Mouse (Mus musculus): ENCODE data around the gene Vil1. TPM values are rescaled to one million over a fixed set of nuclear protein-coding genes. Genes with fewer than 3 reads are reported as not detected.
A peak's percentile ranks its signal among the peaks of the same experiment; 100 is the strongest.

The Vil1 gene
- polyA plus RNA-seq (2017; shearing (Covaris generic)): under 1 TPM; 0.23 to 0.33 TPM

DNA sequence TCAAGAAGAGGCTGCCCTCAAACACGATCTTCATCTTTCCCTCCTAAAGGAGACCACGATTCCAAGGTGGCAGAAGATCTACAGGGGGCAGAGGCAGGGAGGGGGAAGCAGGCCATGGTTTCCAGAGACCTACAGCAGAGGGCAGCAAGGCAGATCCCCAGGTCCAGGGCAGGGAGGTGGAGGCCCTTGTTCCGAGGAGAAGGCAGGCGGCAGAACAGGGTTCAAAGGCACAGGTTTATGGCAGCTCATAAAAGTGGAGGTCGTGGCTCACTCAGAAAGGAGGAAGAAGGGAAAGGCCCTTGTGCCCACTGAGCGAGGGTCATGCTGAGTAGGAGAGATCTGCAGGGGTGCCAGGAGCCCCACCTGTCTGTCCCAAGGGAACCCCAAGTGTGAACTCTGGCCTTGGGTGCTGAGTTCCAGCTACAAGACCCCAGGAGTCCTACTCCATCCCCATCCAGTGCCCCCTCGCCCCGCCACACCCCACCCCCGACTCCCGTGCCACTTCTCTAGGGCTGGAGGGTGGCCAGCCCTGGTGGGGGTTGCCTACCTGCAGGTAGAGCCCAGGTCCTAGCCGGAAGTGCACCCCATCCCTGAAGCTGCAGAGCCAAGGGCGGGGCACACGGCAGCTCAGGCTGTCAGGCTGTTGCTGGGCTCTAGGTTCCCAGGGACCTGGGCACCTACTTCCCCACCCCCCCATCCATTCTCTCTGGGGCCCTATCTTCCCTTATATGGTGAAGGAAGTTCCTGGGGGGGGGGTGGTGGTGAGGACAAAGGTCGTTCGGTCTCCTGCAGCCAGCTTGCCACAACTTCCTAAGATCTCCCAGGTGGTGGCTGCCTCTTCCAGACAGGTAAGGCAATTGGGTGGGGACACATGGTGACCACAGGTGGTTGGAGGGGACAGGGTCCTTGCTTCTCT is at the start of gene Vil1:
Vil1 (plus strand) TSS at position 788 of the 916 bp plus-strand sequence.
- ATAC-seq: no peak

- peak; percentile 53 for ATAC-seq
Measured at GRCm38 (mm10) chr1:74359952-74360517, 49.1 kb upstream of the Vil1 start.

- peak; percentile 78 for ATAC-seq
Measured at GRCm38 (mm10) chr1:74361812-74362211, 47.4 kb upstream of the Vil1 start, which contains the start of gene Catip. Catip (plus strand) TSS chr1:74362108.

- ATAC-seq: no peak
Measured at GRCm38 (mm10) chr1:74362325-74363229, 46.6 kb upstream of the Vil1 start.

DNA sequence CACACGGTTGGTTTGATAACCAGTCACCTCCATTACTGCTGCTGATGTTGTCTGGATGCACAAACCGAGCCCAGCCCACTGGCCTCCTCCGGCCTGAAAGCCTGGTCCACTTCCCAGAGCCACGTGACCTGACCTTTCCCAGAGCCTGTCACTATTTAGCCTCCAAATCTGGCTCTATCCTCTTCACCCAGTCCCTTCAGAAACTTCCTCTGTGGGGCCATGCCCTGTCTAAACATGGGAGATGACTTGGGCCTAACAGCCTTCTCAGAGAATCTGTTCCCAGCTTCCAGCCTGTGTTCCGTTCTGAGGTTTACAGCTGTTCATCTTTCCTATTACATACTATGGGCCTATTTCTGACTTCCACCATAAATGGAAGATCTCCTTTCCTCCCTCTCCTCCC is 45.7 kb upstream of the Vil1 start:
- ATAC-seq: no peak

GRCm38 (mm10) chr1:74364270-74364669 is 44.9 kb upstream of the Vil1 start:
- ATAC-seq: no peak

- ATAC-seq: no peak
Measured at GRCm38 (mm10) chr1:74367886-74368645, 41.1 kb upstream of the Vil1 start.

DNA sequence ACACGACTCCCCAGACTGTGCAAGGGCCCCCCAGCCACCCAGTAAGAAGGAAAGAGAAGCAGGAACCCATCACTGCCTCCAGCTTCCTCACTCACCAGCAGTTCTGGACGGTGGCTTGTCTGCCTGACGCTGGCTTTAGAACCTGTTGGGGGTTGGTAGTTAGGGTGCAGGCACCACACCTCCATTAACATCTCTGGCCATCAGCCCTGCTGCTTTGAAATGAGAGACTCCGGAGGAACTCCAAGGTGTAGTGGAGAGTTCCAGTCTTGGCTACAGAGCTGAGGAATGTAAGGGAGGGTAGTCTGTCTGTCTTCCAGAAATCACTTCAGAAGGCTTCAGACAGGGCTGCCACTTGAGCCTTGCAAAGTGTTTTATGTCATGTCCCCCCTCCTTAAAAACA is 39.1 kb upstream of the Vil1 start:
- no peak for ATAC-seq

DNA sequence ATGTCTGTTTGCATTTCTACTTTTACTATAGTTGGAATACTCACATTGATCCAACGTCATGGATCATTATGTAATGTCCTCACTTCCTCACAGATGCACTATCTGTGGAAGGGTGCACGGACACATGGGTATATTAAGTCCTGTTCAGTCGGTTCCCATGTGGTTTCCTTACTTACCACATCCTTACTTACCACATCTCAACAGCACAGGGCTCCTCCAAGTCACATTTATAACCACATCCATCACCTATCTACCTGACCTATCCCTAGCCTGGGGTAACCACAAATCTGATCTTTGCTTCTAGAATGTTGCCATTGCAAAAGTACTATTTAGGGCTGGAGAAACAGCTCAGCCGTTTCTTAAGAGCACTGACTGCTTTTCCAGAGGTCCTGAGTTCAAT is 35.8 kb upstream of the Vil1 start:
- ATAC-seq: no peak

DNA sequence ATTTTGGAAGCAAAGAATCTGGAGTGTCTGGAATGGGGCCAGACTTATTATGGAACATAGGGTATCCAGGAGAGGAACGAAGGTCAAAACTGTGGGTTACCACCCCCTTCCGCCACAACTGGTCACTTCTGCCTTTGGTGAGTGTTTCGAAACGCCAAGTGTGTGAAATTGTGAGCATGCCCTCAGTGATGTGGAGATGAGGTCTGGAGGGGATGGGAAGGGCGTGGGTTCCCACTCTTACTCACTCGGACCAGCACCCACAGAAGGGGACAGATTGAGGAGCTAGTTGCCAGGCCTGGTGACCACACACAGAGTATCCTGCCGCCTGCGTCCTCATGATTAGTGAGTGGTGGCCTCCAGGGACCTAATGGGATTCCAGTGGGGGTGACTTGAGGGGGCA is 34.2 kb upstream of the Vil1 start, which contains the start of gene Slc11a1:
Slc11a1 (plus strand) TSS at position 216 of the 400 bp plus-strand sequence.
- ATAC-seq: no peak

- no peak for ATAC-seq
Measured at GRCm38 (mm10) chr1:74375561-74375960, 33.6 kb upstream of the Vil1 start.

GRCm38 (mm10) chr1:74376396-74376795 is 32.8 kb upstream of the Vil1 start:
- ATAC-seq: no peak

DNA sequence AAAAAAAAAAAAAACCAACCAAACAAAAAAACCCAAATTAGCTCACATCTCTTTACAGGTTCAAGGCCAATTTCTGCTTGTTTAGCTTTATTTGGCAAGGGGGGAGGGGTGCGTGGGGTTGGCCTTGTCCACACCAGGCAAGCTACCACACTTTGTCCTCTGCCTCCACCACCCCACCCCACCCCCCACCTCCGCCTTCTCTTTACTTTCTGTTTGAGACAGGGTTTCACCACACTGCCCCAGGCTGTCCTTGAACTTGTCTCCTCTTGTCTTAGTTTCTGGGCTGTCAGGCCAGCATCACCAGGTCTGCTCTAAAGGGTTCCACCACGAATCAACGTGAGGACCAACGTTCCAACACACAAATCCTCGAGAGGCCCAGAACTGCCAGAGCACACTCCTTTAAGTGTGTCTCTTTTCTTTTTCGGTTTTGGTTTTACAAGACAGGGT is 30.1 kb upstream of the Vil1 start:
- peak; percentile 23 for ATAC-seq

GRCm38 (mm10) chr1:74380484-74380883 is 28.7 kb upstream of the Vil1 start:
- ATAC-seq: no peak

GRCm38 (mm10) chr1:74381588-74382021 is 27.6 kb upstream of the Vil1 start:
- peak; percentile 19 for ATAC-seq

GRCm38 (mm10) chr1:74383385-74383784 is 25.8 kb upstream of the Vil1 start:
- ATAC-seq: no peak

DNA sequence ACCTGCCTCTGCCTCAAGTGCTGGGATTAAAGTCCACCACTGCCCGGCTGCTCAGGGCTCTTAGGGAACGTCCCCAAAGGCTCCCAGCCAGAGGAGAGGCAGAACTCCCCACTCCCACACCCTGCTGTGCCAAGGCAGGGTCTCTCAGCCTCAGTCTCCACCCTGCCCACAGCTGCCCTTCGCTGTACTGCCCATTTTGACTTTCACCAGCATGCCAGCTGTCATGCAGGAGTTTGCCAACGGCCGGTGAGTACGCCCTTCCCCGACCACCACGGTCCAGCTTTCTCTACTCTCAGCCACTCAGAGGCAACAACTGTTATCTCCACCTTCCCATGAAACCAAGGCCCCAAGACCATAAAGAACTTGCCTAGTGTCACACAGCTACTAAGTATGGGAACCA is 24.7 kb upstream of the Vil1 start:
- no peak for ATAC-seq

DNA sequence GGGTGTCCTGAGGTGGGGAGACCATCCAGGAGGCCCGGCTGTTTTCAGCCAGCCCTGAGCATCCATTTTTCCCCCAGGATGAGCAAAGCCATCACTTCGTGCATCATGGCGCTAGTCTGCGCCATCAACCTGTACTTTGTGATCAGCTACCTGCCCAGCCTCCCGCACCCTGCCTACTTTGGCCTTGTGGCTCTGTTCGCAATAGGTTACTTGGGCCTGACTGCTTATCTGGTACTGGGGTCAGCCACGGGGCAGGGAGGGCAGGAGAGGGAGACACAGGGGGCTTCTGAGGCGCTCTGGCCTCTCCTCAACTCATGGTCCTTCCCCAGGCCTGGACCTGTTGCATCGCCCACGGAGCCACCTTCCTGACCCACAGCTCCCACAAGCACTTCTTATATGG is 24.1 kb upstream of the Vil1 start:
- ATAC-seq: no peak

- no peak for ATAC-seq
Measured at GRCm38 (mm10) chr1:74385531-74385930, 23.6 kb upstream of the Vil1 start.

- ATAC-seq: peak; percentile 2
Measured at GRCm38 (mm10) chr1:74386363-74386713, 22.8 kb upstream of the Vil1 start.

GRCm38 (mm10) chr1:74386714-74387385 is 22.3 kb upstream of the Vil1 start:
- peak; percentile 72 for ATAC-seq

All from CD4-positive, CD25-positive, alpha-beta regulatory T cell, adult 4 months (primary cell).